Mouse (Mus musculus): ENCODE measurements around the gene Cspg5. TPM values are rescaled to one million over a fixed set of nuclear protein-coding genes. Genes with fewer than 3 reads are reported as not detected.

The Cspg5 gene
- polyA plus RNA-seq, 1 experiment from 2014 or later, result 0.66 TPM

DNA sequence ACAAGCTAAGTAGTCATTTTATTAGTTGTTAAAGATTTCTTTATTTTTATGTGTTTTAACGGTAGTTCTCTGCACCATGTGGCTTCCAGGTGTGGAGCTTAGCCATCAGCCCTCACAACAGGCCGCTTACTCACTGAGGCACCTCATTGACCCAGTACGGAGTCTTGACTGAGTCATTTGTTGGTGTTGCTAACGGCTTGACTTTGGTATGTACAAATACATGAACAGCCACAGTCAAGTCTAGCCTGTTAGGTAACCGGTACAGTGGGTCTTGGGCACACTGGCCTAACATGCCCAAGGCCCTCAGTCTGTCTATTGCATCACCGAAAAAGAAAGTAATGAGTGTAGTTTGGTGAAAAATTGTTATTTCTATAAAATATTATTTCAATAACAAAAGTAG, 14.9 kb upstream of the Cspg5 start:
- Histone ChIP-seq H3K27me3 (ENCODE audit: control insufficient read depth, insufficient read depth, low read length) (no peaks in the 10 kb centered on the region), H3K36me3 (ENCODE audit: control insufficient read depth, insufficient read depth, low read length) (peaks cover 27% of the 10 kb centered on the region), H3K4me3 (ENCODE audit: low read depth, low read length) (no peak overlapping the region), H3K27ac (ENCODE audit: low read depth, low read length) (no peak overlapping the region), H3K9ac (ENCODE audit: low read depth, low read length) (no peak overlapping the region), H3K9me3 (replicated peaks; ENCODE audit: control insufficient read depth, low read length) (no peaks in the 10 kb centered on the region), H3K4me1 (ENCODE audit: control insufficient read depth, insufficient read depth, low read length) (peaks cover 2% of the 10 kb centered on the region; the same call in 1 of the 2 replicates), H3K4me2 (no peak overlapping the region)
- WGBS (ENCODE audit: insufficient replicate concordance), result 92% methylated on average over 6 of the region's 6 CpGs
- ATAC-seq (replicated peaks; ENCODE audit: insufficient number of reproducible peaks, low FRiP score, low TSS enrichment), result no peak

DNA sequence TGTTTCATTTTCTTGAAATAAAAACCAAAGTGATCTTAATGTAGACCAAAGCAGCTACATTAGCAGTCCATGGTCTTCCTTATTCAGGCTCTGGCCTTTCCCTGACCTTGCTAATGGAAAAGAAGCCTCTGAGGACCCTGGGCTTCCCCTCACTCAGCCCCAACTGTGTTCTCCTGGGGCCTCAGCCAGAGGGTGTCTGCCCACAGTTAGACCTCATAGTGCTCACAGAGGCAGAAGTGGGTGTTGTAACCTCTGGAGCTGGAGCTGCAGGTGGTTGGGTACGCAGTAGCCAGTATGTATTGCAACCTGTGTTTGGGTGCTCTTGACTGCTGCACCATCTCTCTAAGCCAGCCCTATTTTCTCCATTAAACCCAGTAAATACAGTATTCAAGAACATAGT, 14.5 kb upstream of the Cspg5 start:
- Histone ChIP-seq H3K27ac (ENCODE audit: low read depth, low read length) (no peak overlapping the region), H3K9ac (ENCODE audit: low read depth, low read length) (no peak overlapping the region), H3K4me1 (ENCODE audit: control insufficient read depth, insufficient read depth, low read length) (peaks cover 2% of the 10 kb centered on the region; the same call in 1 of the 2 replicates), H3K9me3 (replicated peaks; ENCODE audit: control insufficient read depth, low read length) (no peaks in the 10 kb centered on the region), H3K4me3 (ENCODE audit: low read depth, low read length) (no peak overlapping the region), H3K27me3 (ENCODE audit: control insufficient read depth, insufficient read depth, low read length) (no peaks in the 10 kb centered on the region), H3K4me2 (no peak overlapping the region), H3K36me3 (ENCODE audit: control insufficient read depth, insufficient read depth, low read length) (peaks cover 25% of the 10 kb centered on the region)
- no peak for ATAC-seq (replicated peaks; ENCODE audit: insufficient number of reproducible peaks, low FRiP score, low TSS enrichment)
- 94% methylated on average over 1 of the region's 1 CpGs for WGBS (ENCODE audit: insufficient replicate concordance)

DNA sequence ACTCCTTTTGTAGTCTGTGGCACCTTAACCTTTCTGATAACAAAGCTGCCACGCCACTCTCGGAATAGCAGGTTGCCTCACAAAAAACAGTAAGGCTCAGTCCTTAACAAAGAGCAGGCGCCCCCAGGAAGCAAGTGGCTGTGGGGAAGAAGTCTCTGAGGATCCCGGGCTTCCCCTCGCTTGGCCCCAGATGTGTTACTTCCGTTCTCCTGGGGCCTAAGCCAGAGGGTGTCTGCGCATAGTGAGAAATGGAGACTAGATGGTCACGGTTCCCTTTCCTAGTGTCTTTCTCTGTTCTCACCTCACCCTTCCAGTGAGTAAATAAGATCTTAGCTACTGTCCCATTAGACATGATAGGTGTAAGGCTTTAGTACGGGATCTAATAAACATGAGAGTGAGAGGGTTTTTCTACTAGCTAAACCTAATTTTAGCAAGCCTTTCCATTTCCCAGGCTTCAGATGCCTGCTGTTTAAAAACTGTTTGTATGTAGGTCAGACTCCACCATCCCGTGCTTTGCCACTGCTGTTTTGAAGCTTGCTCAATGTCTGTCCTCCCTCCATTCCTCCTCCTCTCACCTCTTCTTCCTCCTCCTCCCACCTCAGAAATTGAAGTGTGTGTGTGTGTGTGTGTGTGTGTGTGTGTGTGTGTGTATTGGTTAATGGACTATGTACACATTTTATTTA, 13.9 kb upstream of the Cspg5 start:
- ATAC-seq (replicated peaks; ENCODE audit: insufficient number of reproducible peaks, low FRiP score, low TSS enrichment), result no peak
- no peaks in the 10 kb centered on the region for H3K27me3 ChIP-seq (ENCODE audit: control insufficient read depth, insufficient read depth, low read length)
- H3K9me3 ChIP-seq (replicated peaks; ENCODE audit: control insufficient read depth, low read length), result no peaks in the 10 kb centered on the region
- peaks cover 2% of the 10 kb centered on the region; the same call in 1 of the 2 replicates for H3K4me1 ChIP-seq (ENCODE audit: control insufficient read depth, insufficient read depth, low read length)
- WGBS (ENCODE audit: insufficient replicate concordance), result 82% methylated on average over 10 of the region's 10 CpGs
- no peak overlapping the region for H3K4me3 ChIP-seq (ENCODE audit: low read depth, low read length)
- H3K4me2 ChIP-seq, result no peak overlapping the region
- peaks cover 28% of the 10 kb centered on the region for H3K36me3 ChIP-seq (ENCODE audit: control insufficient read depth, insufficient read depth, low read length)
- H3K9ac ChIP-seq (ENCODE audit: low read depth, low read length), result no peak overlapping the region
- no peak overlapping the region for H3K27ac ChIP-seq (ENCODE audit: low read depth, low read length)

DNA sequence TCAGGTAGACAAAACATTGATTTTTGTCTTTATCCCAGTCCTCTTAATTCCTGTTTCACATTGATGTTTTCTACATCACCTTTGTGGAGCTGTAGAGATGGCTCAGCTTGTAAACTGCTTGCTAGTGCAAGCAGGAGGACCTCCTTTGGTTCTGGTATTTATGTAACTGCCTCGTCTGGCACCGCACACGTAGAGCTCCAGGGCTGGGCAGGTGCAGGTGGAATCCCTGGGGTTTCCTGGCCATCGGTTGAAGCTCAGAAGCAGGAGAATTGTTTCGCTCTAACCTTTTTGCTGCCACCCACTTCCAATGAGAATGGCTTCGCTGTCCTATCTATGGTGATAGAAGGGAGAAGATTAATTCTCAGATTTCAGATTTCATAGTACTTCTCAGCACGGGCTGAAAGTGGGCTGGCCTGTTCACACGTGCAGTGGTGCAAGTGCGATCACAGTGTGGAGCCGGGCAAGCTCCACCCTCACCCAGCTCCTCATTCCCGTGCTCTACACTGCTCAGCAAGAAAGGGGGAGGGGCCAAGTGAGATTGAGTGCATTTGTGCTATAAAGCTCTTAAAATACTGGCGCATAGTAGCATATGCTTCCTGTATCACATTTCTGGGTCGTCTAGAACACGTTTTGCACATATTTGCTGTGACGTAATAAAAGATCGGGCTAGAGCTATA, 13.1 kb upstream of the Cspg5 start:
- H3K9me3 ChIP-seq (replicated peaks; ENCODE audit: control insufficient read depth, low read length), result no peaks in the 10 kb centered on the region
- peaks cover 36% of the 10 kb centered on the region for H3K36me3 ChIP-seq (ENCODE audit: control insufficient read depth, insufficient read depth, low read length)
- no peak overlapping the region for H3K4me2 ChIP-seq
- no peak overlapping the region for H3K27ac ChIP-seq (ENCODE audit: low read depth, low read length)
- no peak overlapping the region for H3K4me3 ChIP-seq (ENCODE audit: low read depth, low read length)
- WGBS (ENCODE audit: insufficient replicate concordance), result 92% methylated on average over 16 of the region's 16 CpGs
- H3K9ac ChIP-seq (ENCODE audit: low read depth, low read length), result no peak overlapping the region
- no peaks in the 10 kb centered on the region for H3K27me3 ChIP-seq (ENCODE audit: control insufficient read depth, insufficient read depth, low read length)
- peaks cover 2% of the 10 kb centered on the region; the same call in 1 of the 2 replicates for H3K4me1 ChIP-seq (ENCODE audit: control insufficient read depth, insufficient read depth, low read length)
- no peak for ATAC-seq (replicated peaks; ENCODE audit: insufficient number of reproducible peaks, low FRiP score, low TSS enrichment)

DNA sequence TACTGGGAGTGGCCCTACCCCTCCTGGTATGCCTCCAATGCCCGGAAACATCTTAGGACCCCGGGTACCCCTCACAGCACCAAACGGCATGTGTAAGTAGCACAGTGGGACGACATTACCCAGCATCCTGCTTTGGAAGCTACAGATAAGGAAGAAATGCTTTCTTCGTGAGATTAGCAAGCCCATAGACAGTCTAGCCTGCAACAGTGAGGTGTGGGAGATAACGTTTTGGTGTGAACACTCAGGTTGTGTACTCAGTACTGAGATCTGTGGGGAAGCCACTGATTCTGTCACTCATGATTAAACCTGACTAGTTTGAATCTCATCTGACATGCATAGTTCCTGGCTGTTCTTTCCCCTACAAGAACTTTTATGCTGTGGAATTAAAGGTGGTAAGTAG, 8.6 kb upstream of the Cspg5 start:
- 82% methylated on average over 6 of the region's 6 CpGs for WGBS (ENCODE audit: insufficient replicate concordance)
- H3K27ac ChIP-seq (ENCODE audit: low read depth, low read length), result no peak overlapping the region

DNA sequence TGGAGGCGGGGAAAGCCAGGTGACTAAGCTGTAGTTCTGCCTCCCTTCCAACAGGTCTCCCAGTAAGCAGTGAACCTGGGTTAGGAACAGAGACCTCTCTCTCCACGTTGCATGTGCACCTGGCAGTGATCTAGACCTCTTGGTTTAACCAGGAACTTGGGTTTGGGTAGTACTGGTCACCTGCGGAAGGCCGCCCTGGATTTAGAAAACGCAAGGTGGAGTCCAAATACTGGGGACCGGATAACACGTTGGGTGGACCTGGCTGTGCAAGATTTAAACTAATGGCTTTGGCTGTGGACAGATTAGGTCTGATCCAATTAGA, 945 bp downstream of the Cspg5 start:
- Histone ChIP-seq H3K4me1 (ENCODE audit: control insufficient read depth, insufficient read depth, low read length) (peaks cover 11% of the 10 kb centered on the region), H3K9ac (ENCODE audit: low read depth, low read length) (peak overlapping the region; percentile 12; the same call in 1 of the 2 replicates), H3K4me2 (peak overlapping the region; percentile 95), H3K36me3 (ENCODE audit: control insufficient read depth, insufficient read depth, low read length) (no peaks in the 10 kb centered on the region), H3K4me3 (ENCODE audit: low read depth, low read length) (peak overlapping the region; percentile 74), H3K27me3 (ENCODE audit: control insufficient read depth, insufficient read depth, low read length) (peaks cover 30% of the 10 kb centered on the region), H3K9me3 (replicated peaks; ENCODE audit: control insufficient read depth, low read length) (no peaks in the 10 kb centered on the region), H3K27ac (ENCODE audit: low read depth, low read length) (no peak overlapping the region)
- WGBS (ENCODE audit: insufficient replicate concordance), result 22% methylated on average over 7 of the region's 7 CpGs
- ATAC-seq (replicated peaks; ENCODE audit: insufficient number of reproducible peaks, low FRiP score, low TSS enrichment), result no peak

More for the DNA sequence above, 8.6 kb upstream of the Cspg5 start:
- Histone ChIP-seq H3K9me3 (replicated peaks; ENCODE audit: control insufficient read depth, low read length) (no peaks in the 10 kb centered on the region), H3K4me1 (ENCODE audit: control insufficient read depth, insufficient read depth, low read length) (no peaks in the 10 kb centered on the region), H3K36me3 (ENCODE audit: control insufficient read depth, insufficient read depth, low read length) (peaks cover 41% of the 10 kb centered on the region), H3K4me2 (no peak overlapping the region), H3K4me3 (ENCODE audit: low read depth, low read length) (no peak overlapping the region), H3K27me3 (ENCODE audit: control insufficient read depth, insufficient read depth, low read length) (no peaks in the 10 kb centered on the region), H3K9ac (ENCODE audit: low read depth, low read length) (no peak overlapping the region)
- no peak; the same call in 1 of the 2 replicates for ATAC-seq (replicated peaks; ENCODE audit: insufficient number of reproducible peaks, low FRiP score, low TSS enrichment)

DNA sequence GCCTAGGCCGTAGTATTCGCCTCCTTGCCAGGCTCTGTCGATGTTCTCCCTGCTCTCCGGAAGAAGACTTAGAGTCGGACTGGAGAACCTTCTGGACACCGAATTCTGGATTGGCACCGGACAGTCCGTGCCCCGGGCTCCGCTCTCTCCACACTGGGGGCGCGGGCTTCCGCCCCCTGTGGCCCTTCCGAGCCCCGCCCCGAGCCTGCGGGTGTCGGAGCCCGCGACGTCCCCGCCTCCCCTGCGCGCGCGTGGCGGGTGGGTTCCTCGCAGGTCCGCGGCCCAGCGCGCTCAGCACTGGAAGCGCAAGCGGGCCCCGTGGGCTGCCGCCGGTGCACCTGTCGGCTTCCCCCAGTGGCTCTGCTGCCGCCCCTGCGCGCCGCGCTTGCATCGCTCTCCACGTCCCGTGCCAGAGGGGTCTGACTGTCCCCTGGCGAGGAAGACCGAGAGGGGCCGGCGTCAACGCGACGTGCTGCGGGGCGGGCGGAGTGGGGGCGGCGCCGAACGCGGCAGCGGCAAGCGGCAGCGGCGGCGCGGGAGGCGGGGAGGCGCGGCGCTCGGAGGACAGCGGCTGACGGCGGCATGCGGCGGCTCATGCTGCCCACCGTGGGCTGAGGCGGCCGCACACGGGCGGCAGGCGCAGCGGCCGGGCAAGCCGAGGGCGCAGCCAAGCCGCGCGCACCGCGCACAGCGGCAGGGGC, 1.5 kb downstream of the Cspg5 start:
- Histone ChIP-seq H3K4me1 (ENCODE audit: control insufficient read depth, insufficient read depth, low read length) (peaks cover 16% of the 10 kb centered on the region), H3K36me3 (ENCODE audit: control insufficient read depth, insufficient read depth, low read length) (no peaks in the 10 kb centered on the region), H3K9ac (ENCODE audit: low read depth, low read length) (peak overlapping the region; percentile 12), H3K9me3 (replicated peaks; ENCODE audit: control insufficient read depth, low read length) (no peaks in the 10 kb centered on the region), H3K4me2 (peak overlapping the region; percentile 95), H3K27ac (ENCODE audit: low read depth, low read length) (no peak overlapping the region), H3K4me3 (ENCODE audit: low read depth, low read length) (peak overlapping the region; percentile 74), H3K27me3 (ENCODE audit: control insufficient read depth, insufficient read depth, low read length) (peaks cover 30% of the 10 kb centered on the region)
- peak; percentile 44; the same call in 1 of the 2 replicates for ATAC-seq (replicated peaks; ENCODE audit: insufficient number of reproducible peaks, low FRiP score, low TSS enrichment)
- 1% methylated on average over 81 of the region's 93 CpGs for WGBS (ENCODE audit: insufficient replicate concordance)

DNA sequence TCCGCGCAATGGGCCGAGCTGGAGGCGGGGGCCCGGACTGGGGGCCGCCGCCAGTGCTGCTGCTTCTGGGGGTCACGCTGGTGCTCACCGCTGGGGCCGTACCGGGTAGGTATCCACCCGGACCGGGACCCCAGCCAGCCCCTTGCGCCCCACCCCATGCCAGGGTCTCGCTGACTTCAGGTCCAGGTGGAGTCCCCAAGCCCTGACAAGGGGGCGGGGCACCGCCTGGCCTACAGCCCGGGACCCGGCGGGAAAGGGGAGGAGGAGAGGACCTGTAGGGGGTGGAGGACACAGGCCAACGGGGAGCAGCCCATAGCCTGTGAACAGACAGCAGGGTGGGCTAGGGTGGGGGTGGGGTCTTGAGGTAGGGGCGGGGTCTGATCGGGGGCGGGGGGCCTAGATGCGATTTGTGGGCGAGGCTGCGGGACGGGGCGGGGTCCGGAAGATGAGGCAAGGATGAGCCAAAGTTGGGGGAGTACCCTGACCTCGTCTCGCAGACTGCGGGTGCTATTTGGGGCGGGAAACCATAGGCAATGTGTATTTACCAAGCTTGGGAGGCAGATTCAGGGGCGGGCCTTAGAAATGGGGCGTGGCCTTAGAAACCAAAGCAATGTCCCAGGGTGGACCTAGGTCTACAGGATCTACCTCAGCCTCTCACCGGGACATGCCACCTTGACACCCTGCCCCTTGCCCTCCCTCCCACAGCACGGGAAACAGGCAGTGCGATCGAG, 2.2 kb downstream of the Cspg5 start:
- Histone ChIP-seq H3K4me3 (ENCODE audit: low read depth, low read length) (peak overlapping the region; percentile 74), H3K9ac (ENCODE audit: low read depth, low read length) (peak overlapping the region; percentile 54; the same call in 1 of the 2 replicates), H3K27me3 (ENCODE audit: control insufficient read depth, insufficient read depth, low read length) (peaks cover 30% of the 10 kb centered on the region), H3K36me3 (ENCODE audit: control insufficient read depth, insufficient read depth, low read length) (no peaks in the 10 kb centered on the region), H3K4me2 (peak overlapping the region; percentile 95), H3K4me1 (ENCODE audit: control insufficient read depth, insufficient read depth, low read length) (peaks cover 18% of the 10 kb centered on the region), H3K9me3 (replicated peaks; ENCODE audit: control insufficient read depth, low read length) (no peaks in the 10 kb centered on the region), H3K27ac (ENCODE audit: low read depth, low read length) (no peak overlapping the region)
- 2% methylated on average over 39 of the region's 40 CpGs for WGBS (ENCODE audit: insufficient replicate concordance)
- peak; percentile 50 for ATAC-seq (replicated peaks; ENCODE audit: insufficient number of reproducible peaks, low FRiP score, low TSS enrichment)

Data from heart, embryonic 11.5 days (tissue).